Mouse (Mus musculus) adrenal gland, postnatal 10 days (tissue): ENCODE data around the gene Eogt. TPM values are rescaled to one million over a fixed set of nuclear protein-coding genes. Genes with fewer than 3 reads are reported as not detected.

ENCODE experiments used
- DNase-seq: peaks from one replicate; pipeline ENCODE4 v3.0.0; 2021; ENCODE audit warnings: mixed read lengths
- long read RNA-seq, 2 experiments: library from polyadenylated mRNA; stranded (forward); transcript quantifications; one replicate each; pipeline ENCODE4 v2.0.0; 2021
- total RNA-seq, 2 experiments: library from RNA; stranded (reverse); gene quantifications; 2 replicates each; pipeline ENCODE4 v1.2.3; 2021

Gene Eogt
- total RNA-seq = 10 to 100 TPM; 34.2 to 49.2 TPM
- long read RNA-seq, experiment 1, full-length matches to known transcripts = 4 of 14 reads
- long read RNA-seq, experiment 1, partial matches to known transcripts = 3 of 14 reads
- long read RNA-seq, experiment 1, other reads (novel, unspliced or antisense) = 7 of 14 reads
- long read RNA-seq, experiment 2, full-length matches to known transcripts = 7 of 14 reads
- long read RNA-seq, experiment 2, partial matches to known transcripts = 3 of 14 reads
- long read RNA-seq, experiment 2, other reads (novel, unspliced or antisense) = 4 of 14 reads

GRCm38 (mm10) chr6:97148383-97149251 is at the start of gene Eogt:
TSS of gene Eogt (minus strand) at chr6:97149182.
- DNase-seq = peak; percentile 88

- DNase-seq = no peak
These were observed 30.4 kb upstream of the Eogt start for GRCm38 (mm10) chr6:97179367-97179828.

- peak; percentile 97 for DNase-seq
These were observed 29.7 kb upstream of the Eogt start, which contains the start of gene Tmf1 for GRCm38 (mm10) chr6:97178491-97179366. TSS of gene Tmf1 (minus strand) at chr6:97179122.

GRCm38 (mm10) chr6:97175716-97176115 is 26.7 kb upstream of the Eogt start:
- peak; percentile 16 for DNase-seq

- no peak for DNase-seq
These were observed 1.2 kb upstream of the Eogt start for GRCm38 (mm10) chr6:97150156-97150555.

- DNase-seq = no peak
These were observed 739 bp upstream of the Eogt start for GRCm38 (mm10) chr6:97149721-97150120.

- DNase-seq = peak; percentile 81
These were observed 1.1 kb downstream of the Eogt start for GRCm38 (mm10) chr6:97147755-97148382.

GRCm38 (mm10) chr6:97145156-97145555 is 3.8 kb downstream of the Eogt start:
- peak; percentile 77 for DNase-seq

GRCm38 (mm10) chr6:97144359-97144758 is 4.6 kb downstream of the Eogt start:
- peak; percentile 82 for DNase-seq

- DNase-seq = peak; percentile 33
These were observed 6.4 kb downstream of the Eogt start for GRCm38 (mm10) chr6:97142611-97143010.

GRCm38 (mm10) chr6:97141811-97142210 is 7.2 kb downstream of the Eogt start:
- DNase-seq = no peak

- no peak for DNase-seq
These were observed 16.2 kb downstream of the Eogt start for GRCm38 (mm10) chr6:97132707-97133303.

GRCm38 (mm10) chr6:97131808-97132207 is 17.2 kb downstream of the Eogt start:
- DNase-seq = no peak

GRCm38 (mm10) chr6:97130979-97131378 is 18.0 kb downstream of the Eogt start:
- no peak for DNase-seq

- DNase-seq = peak; percentile 18
These were observed 24.5 kb downstream of the Eogt start for GRCm38 (mm10) chr6:97124336-97125010.

- no peak for DNase-seq
These were observed 28.1 kb downstream of the Eogt start for GRCm38 (mm10) chr6:97120922-97121321.

GRCm38 (mm10) chr6:97118327-97118726 is 30.7 kb downstream of the Eogt start:
- DNase-seq = no peak

GRCm38 (mm10) chr6:97116896-97117295 is 32.1 kb downstream of the Eogt start:
- DNase-seq = no peak

GRCm38 (mm10) chr6:97114821-97115220 is 34.2 kb downstream of the Eogt start:
- DNase-seq = no peak

GRCm38 (mm10) chr6:97112177-97112576 is 36.8 kb downstream of the Eogt start:
- no peak for DNase-seq

- DNase-seq = peak; percentile 61
These were observed 42.2 kb downstream of the Eogt start for GRCm38 (mm10) chr6:97106777-97107176.
